Mouse (Mus musculus) embryonic fibroblast, embryonic 13.5 days (primary cell): Measurements from ENCODE around the gene Olfr1472.

Source experiments
- CTCF ChIP-seq: IDR thresholded peaks from 2 replicates; pipeline ENCODE4 v1.5.1; 2011; ENCODE audit warnings: mild to moderate bottlenecking, control low read depth, low read length, moderate library complexity, borderline replicate concordance; ENCODE audit not compliant: insufficient read depth
- POLR2A ChIP-seq: IDR thresholded peaks from 2 replicates; pipeline ENCODE4 v1.6.1; 2011; ENCODE audit warnings: low read depth, mild to moderate bottlenecking, control low read depth, low read length, moderate library complexity

GRCm38 (mm10) chr19:13500246-13500645, 44.4 kb upstream of the Olfr1472 start, which contains the start of gene Olfr1477:
- TF ChIP-seq POLR2A (no peak), CTCF (no peak)
